Mouse (Mus musculus): Measurements from ENCODE around the gene Fbxw21. TPM values are rescaled to one million over a fixed set of nuclear protein-coding genes. Genes with fewer than 3 reads are reported as not detected.

Fbxw21 gene
- polyA plus RNA-seq (2012; rRNA removed) = not detected in 2 replicates

DNA sequence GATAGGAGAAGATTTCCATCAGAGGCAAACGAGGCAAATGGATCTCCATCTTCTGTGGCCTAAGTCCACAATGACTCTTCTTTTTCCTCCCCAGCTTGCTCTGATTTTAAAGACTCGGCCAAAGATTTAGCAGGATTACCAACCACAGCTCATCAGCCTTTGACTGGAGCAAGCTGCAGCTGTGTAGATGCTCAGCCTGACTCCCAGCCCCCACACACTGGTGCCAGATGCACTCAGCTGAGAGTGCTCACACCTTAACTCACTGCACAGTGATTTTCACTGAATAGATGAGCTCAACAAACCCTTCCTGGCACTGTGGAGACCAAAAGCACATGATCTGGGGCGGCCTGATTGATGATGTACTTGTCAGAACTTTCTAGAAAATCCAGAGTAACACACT is at the start of gene Fbxw21:
TSS of gene Fbxw21 (minus strand) at position 101 of the 400 bp plus-strand sequence.

DNA sequence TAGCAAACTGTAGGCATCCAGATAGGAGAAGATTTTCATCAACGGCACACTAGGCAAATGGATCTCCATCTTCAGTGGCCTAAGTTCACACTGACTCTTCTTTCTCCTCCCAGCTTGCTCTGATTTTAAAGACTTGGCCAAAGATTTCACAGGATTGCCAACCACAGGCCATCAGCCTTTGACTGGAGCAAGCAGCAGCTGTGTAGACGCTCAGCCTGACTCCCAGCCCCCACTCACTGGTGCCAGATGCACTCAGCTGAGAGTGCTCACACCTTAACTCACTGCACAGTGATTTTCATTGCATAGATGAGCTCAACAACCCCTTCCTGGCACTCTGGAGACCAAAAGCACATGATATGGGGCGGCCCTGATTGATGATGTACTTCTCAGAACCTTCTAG is 34.0 kb upstream of the Fbxw21 start, which contains the start of gene Fbxw13:
TSS of gene Fbxw13 (minus strand) at position 101 of the 400 bp plus-strand sequence.

DNA sequence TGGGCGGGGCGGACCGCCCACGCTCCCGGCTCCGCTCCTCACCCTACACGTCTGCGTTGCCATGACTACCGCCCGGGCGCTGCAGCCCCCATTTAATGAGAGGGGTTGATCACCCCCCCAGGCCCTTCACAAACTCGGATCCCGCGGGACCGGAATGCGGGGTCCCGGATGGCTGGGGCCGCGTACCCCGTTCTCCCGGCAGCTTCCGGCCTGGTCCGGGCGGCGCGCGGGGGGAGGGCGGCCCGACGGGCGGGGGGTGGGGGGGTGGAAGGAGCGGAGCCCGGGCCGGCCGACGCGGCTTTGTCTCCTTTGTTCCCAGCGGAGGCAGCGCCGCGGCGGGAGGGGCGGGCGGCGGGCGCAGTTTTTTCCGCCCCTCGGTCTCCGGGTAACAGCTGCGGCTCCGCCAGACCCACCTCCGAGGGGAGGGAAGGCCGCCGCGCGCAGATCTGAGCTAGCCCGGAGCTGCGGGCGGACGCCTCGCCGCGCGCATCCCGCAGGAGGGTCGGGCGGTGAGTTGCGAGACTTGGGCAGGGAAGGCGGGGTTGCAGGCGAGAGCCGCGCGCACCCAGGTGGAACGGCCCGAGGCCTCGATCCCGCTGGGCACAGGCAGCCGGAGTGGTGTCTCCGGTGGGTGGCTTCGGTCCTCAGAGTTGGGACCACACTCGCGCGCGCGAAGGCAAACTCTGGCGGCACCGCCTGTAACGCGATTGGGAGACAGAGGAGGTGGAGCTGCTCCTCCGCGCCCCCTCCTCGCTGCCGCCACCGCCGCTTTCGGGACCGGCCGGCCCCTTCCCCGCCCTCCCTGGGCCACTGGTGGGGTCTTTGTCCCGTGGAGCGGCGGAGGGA is 66.5 kb downstream of the Fbxw21 start, which contains the start of gene Plxnb1:
TSS of gene Plxnb1 (plus strand) at position 253 of the 846 bp plus-strand sequence.

Other genes with a start within 250 kb of the Fbxw21 start
- not detected in 2 replicates for gene Tmem89, start 247.4 kb downstream of the Fbxw21 start, polyA plus RNA-seq (2012; rRNA removed)
- gene Uqcrc1, start 225.4 kb downstream of the Fbxw21 start, polyA plus RNA-seq (2012; rRNA removed) = 177 and 218 TPM in 2 replicates
- gene Col7a1, start 208.5 kb downstream of the Fbxw21 start, polyA plus RNA-seq (2012; rRNA removed) = 0.54 and 0.69 TPM in 2 replicates
- 0.10 and 0.12 TPM in 2 replicates for gene Ucn2, start 176.0 kb downstream of the Fbxw21 start, polyA plus RNA-seq (2012; rRNA removed)
- gene Pfkfb4, start 170.3 kb downstream of the Fbxw21 start, polyA plus RNA-seq (2012; rRNA removed) = 1.9 and 2.7 TPM in 2 replicates
- 12.1 and 14.9 TPM in 2 replicates for gene Shisa5, start 123.5 kb downstream of the Fbxw21 start, polyA plus RNA-seq (2012; rRNA removed)
- gene Trex1, start 102.3 kb downstream of the Fbxw21 start, polyA plus RNA-seq (2012; rRNA removed) = 10.2 and 12.5 TPM in 2 replicates
- gene Atrip, start 87.9 kb downstream of the Fbxw21 start, polyA plus RNA-seq (2012; rRNA removed) = 5.3 and 6.3 TPM in 2 replicates
- 7.0 and 7.9 TPM in 2 replicates for gene Ccdc51, start 79.5 kb downstream of the Fbxw21 start, polyA plus RNA-seq (2012; rRNA removed)
- gene Tma7, start 79.5 kb downstream of the Fbxw21 start, polyA plus RNA-seq (2012; rRNA removed) = 101 and 103 TPM in 2 replicates
- gene Plxnb1, start 66.7 kb downstream of the Fbxw21 start, polyA plus RNA-seq (2012; rRNA removed) = 3.7 and 4.1 TPM in 2 replicates
- not detected in 2 replicates for gene Fbxw13, start 33.9 kb upstream of the Fbxw21 start, polyA plus RNA-seq (2012; rRNA removed)
- gene Fbxw20, start 72.7 kb upstream of the Fbxw21 start, polyA plus RNA-seq (2012; rRNA removed) = 0.02 TPM in 1 of 2 replicates, not detected in the other
- gene Fbxw14, start 125.6 kb upstream of the Fbxw21 start, polyA plus RNA-seq (2012; rRNA removed) = not detected in 2 replicates
- gene Fbxw28, start 177.6 kb upstream of the Fbxw21 start, polyA plus RNA-seq (2012; rRNA removed) = not detected in 2 replicates
- not detected in 2 replicates for gene Fbxw22, start 242.3 kb upstream of the Fbxw21 start, polyA plus RNA-seq (2012; rRNA removed)

Measured in liver, embryonic 14 days (tissue).